Mouse (Mus musculus): ENCODE data around the gene Capn11. TPM values are rescaled to one million over a fixed set of nuclear protein-coding genes. Genes with fewer than 3 reads are reported as not detected.

Capn11 gene
- not detected for total RNA-seq (2021)

GRCm38 (mm10) chr17:45659225-45659624 lies at the start of gene Capn11:
Gene Capn11, minus strand, starts transcription at chr17:45659325.
- DNase-seq: no peak
- intact Hi-C loops (cut with DNase I): no loop called here

GRCm38 (mm10) chr17:45708179-45708578 lies 49.1 kb upstream of the Capn11 start:
- intact Hi-C loops (cut with DNase I): no loop called here
- no peak for DNase-seq

GRCm38 (mm10) chr17:45707376-45707775 lies 48.3 kb upstream of the Capn11 start:
- intact Hi-C loops (cut with DNase I): no loop called here
- DNase-seq: no peak

- intact Hi-C loops (cut with DNase I): no loop called here
These were observed 47.7 kb upstream of the Capn11 start for GRCm38 (mm10) chr17:45706796-45707195.

GRCm38 (mm10) chr17:45703187-45703586 lies 44.1 kb upstream of the Capn11 start:
- no peak for DNase-seq
- intact Hi-C loops (cut with DNase I): no loop called here

More at GRCm38 (mm10) chr17:45706796-45707195, 47.7 kb upstream of the Capn11 start:
- no peak for DNase-seq

- no peak for DNase-seq
- intact Hi-C loops (cut with DNase I): no loop called here
These were observed 43.1 kb upstream of the Capn11 start for GRCm38 (mm10) chr17:45702254-45702653.

- no peak for DNase-seq
- intact Hi-C loops (cut with DNase I): no loop called here
These were observed 42.1 kb upstream of the Capn11 start for GRCm38 (mm10) chr17:45701236-45701591.

GRCm38 (mm10) chr17:45700496-45701235 lies 41.5 kb upstream of the Capn11 start:
- intact Hi-C loops (cut with DNase I): no loop called here
- DNase-seq: peak; percentile 62 to 73

- intact Hi-C loops (cut with DNase I): no loop called here
- DNase-seq: no peak
These were observed 40.1 kb upstream of the Capn11 start for GRCm38 (mm10) chr17:45699039-45699740.

- DNase-seq: no peak
These were observed 39.2 kb upstream of the Capn11 start for GRCm38 (mm10) chr17:45698368-45698767.

GRCm38 (mm10) chr17:45696981-45697380 lies 37.9 kb upstream of the Capn11 start:
- intact Hi-C loops (cut with DNase I): no loop called here
- no peak for DNase-seq

More at GRCm38 (mm10) chr17:45698368-45698767, 39.2 kb upstream of the Capn11 start:
- intact Hi-C loops (cut with DNase I): no loop called here

GRCm38 (mm10) chr17:45695227-45696120 lies 36.3 kb upstream of the Capn11 start:
- intact Hi-C loops (cut with DNase I): no loop called here
- DNase-seq: no peak

GRCm38 (mm10) chr17:45693812-45694565 lies 34.9 kb upstream of the Capn11 start:
- DNase-seq: peak; percentile 60 to 69
- intact Hi-C loops (cut with DNase I): no loop called here

- intact Hi-C loops (cut with DNase I): no loop called here
- DNase-seq: no peak
These were observed 33.0 kb upstream of the Capn11 start for GRCm38 (mm10) chr17:45692159-45692558.

- intact Hi-C loops (cut with DNase I): no loop called here
- DNase-seq: no peak
These were observed 30.9 kb upstream of the Capn11 start for GRCm38 (mm10) chr17:45690044-45690443.

- no peak for DNase-seq
- intact Hi-C loops (cut with DNase I): no loop called here
These were observed 30.0 kb upstream of the Capn11 start for GRCm38 (mm10) chr17:45689120-45689519.

GRCm38 (mm10) chr17:45686716-45687115 lies 27.6 kb upstream of the Capn11 start, which contains the start of gene Tmem63b:
Gene Tmem63b, minus strand, starts transcription at chr17:45686905.
- intact Hi-C loops (cut with DNase I): no loop called here
- no peak for DNase-seq

- intact Hi-C loops (cut with DNase I): no loop called here
These were observed 27.0 kb upstream of the Capn11 start, which contains the start of gene Mrpl14 for GRCm38 (mm10) chr17:45686093-45686619. Gene Mrpl14, plus strand, starts transcription at chr17:45686322.

GRCm38 (mm10) chr17:45685171-45686092 lies 26.3 kb upstream of the Capn11 start:
- DNase-seq: peak; percentile 60 to 66
- intact Hi-C loops (cut with DNase I): no loop called here

More at GRCm38 (mm10) chr17:45686093-45686619, 27.0 kb upstream of the Capn11 start, which contains the start of gene Mrpl14:
- DNase-seq: peak; percentile 93 to 95

Data from heart, postnatal 10 days (tissue).